11 mouse cellular contexts compared by ENCODE assay signal in genomic region chr4:129441145-129441544, GRCm38 (mm10). TPM values are rescaled to one million over a fixed set of nuclear protein-coding genes. Genes with fewer than 3 reads are reported as not detected.
A peak's percentile ranks its signal among the peaks of the same experiment; 100 is the strongest.
DNase-seq lines count a peak whose midpoint lies in the region; ATAC-seq and TF ChIP-seq lines count a peak whose summit lies in the region.
"Had no signal": no experiment of that assay in that cellular context is flagged by ENCODE, and none has a peak within 500 bp of the region (broad histone marks: within the 10 kb centered on the region; RNA-seq: fewer than 3 reads in every experiment).

No protein-coding gene starts in this region.

- TF ChIP-seq POLR2A in lung, adult 2 months (IDR thresholded peaks at IDR 0.05; ENCODE audit: borderline replicate concordance, extremely low read depth, low read depth, low read length), result no peak

- peaks cover 32% of the 10 kb centered on the region for H3K27me3 ChIP-seq in lung, embryonic 14.5 days (ENCODE audit: insufficient read depth, low read length)
- H3K27me3 ChIP-seq in forebrain, embryonic 15.5 days, result peaks cover 23% of the 10 kb centered on the region
- H3K27me3 ChIP-seq in neural tube, embryonic 15.5 days (replicated peaks), result peaks cover 33% of the 10 kb centered on the region

- H3K9me3 ChIP-seq in lung, embryonic 14.5 days (ENCODE audit: low read depth, low read length), result no peaks in the 10 kb centered on the region
- H3K9me3 ChIP-seq in forebrain, embryonic 15.5 days, result no peaks in the 10 kb centered on the region
- H3K9me3 ChIP-seq in neural tube, embryonic 15.5 days (replicated peaks), result no peaks in the 10 kb centered on the region

- no peak overlapping the region for H3K9ac ChIP-seq in lung, embryonic 14.5 days
- H3K9ac ChIP-seq in forebrain, embryonic 15.5 days (replicated peaks), result no peak overlapping the region
- no peak overlapping the region for H3K9ac ChIP-seq in neural tube, embryonic 15.5 days (replicated peaks)

- H3K36me3 ChIP-seq in lung, embryonic 14.5 days (ENCODE audit: insufficient read depth), result no peaks in the 10 kb centered on the region
- H3K36me3 ChIP-seq in forebrain, embryonic 15.5 days, result no peaks in the 10 kb centered on the region
- H3K36me3 ChIP-seq in neural tube, embryonic 15.5 days, result no peaks in the 10 kb centered on the region

- TF ChIP-seq CTCF in lung, embryonic 14.5 days (IDR thresholded peaks at IDR 0.05; ENCODE audit: low read depth), result no peak
- no peak for TF ChIP-seq CTCF in lung, adult 2 months (IDR thresholded peaks at IDR 0.05; ENCODE audit: insufficient read depth, low read length)

- 29% methylated on average over 6 of the region's 6 CpGs for WGBS in lung, embryonic 14.5 days
- 31% methylated on average over 6 of the region's 6 CpGs for WGBS in lung, adult 2 months
- WGBS in forebrain, embryonic 15.5 days, result 31% methylated on average over 6 of the region's 6 CpGs
- WGBS in neural tube, embryonic 15.5 days, result 32% methylated on average over 6 of the region's 6 CpGs

- no peak for DNase-seq in lung, embryonic 14.5 days
- no peak for DNase-seq in lung, adult 2 months
- DNase-seq in kidney, postnatal 14 days, result peak; percentile 39
- no peak for DNase-seq in gastrocnemius, adult 18-20 months (ENCODE audit: low spot score)
- DNase-seq in layer of hippocampus, adult 18-20 months (ENCODE audit: low spot score in 2 of 2), result no peak

- H3K4me1 ChIP-seq in lung, embryonic 14.5 days (ENCODE audit: insufficient read depth), result no peaks in the 10 kb centered on the region
- H3K4me1 ChIP-seq in lung, adult 2 months (ENCODE audit: control insufficient read depth, insufficient read depth, low read length), result peaks cover 2% of the 10 kb centered on the region; the same call in 1 of the 2 replicates
- peaks cover 10% of the 10 kb centered on the region for H3K4me1 ChIP-seq in forebrain, embryonic 15.5 days
- peaks cover 19% of the 10 kb centered on the region; the same call in 1 of the 2 replicates for H3K4me1 ChIP-seq in neural tube, embryonic 15.5 days

- peak overlapping the region; percentile 62 for H3K4me2 ChIP-seq in lung, embryonic 14.5 days
- H3K4me2 ChIP-seq in forebrain, embryonic 15.5 days (replicated peaks), result peak overlapping the region; percentile 54; the same call in 1 of the 2 replicates
- peak overlapping the region; percentile 83 for H3K4me2 ChIP-seq in neural tube, embryonic 15.5 days

- ATAC-seq in lung, embryonic 14.5 days (ENCODE audit: insufficient read depth), result no peak
- ATAC-seq in forebrain, embryonic 15.5 days (replicated peaks), result no peak
- ATAC-seq in neural tube, embryonic 15.5 days (ENCODE audit: low FRiP score), result no peak; the same call in 1 of the 2 replicates
- ATAC-seq in erythroid progenitor cell, adult 5-6 weeks (replicated peaks; ENCODE audit: low FRiP score, poor library complexity, severe bottlenecking), result no peak

- H3K27ac ChIP-seq in lung, embryonic 14.5 days (ENCODE audit: low read depth), result no peak overlapping the region
- H3K27ac ChIP-seq in forebrain, embryonic 15.5 days (replicated peaks), result no peak overlapping the region
- no peak overlapping the region for H3K27ac ChIP-seq in neural tube, embryonic 15.5 days (replicated peaks)
- H3K27ac ChIP-seq: left cerebral cortex, adult 2 months had no signal

- 0 out of 2 replicates have a peak overlapping the region, but pooled peaks have one; percentile 43 for H3K4me3 ChIP-seq in lung, embryonic 14.5 days (ENCODE audit: low read depth, low read length)
- no peak overlapping the region for H3K4me3 ChIP-seq in lung, adult 2 months (replicated peaks; ENCODE audit: extremely low read depth, low read depth, low read length)
- H3K4me3 ChIP-seq in forebrain, embryonic 15.5 days, result peak overlapping the region; percentile 51
- H3K4me3 ChIP-seq in neural tube, embryonic 15.5 days (replicated peaks), result peak overlapping the region; percentile 70

RNA-seq across cellular contexts. Expression of gene Zbtb8b, which starts 0.5 kb away (rescaled TPM):
- 1.3 and 2.8 TPM in 2 replicates for polyA plus RNA-seq in lung, embryonic 14.5 days (2014; fragmentation: Nextera tagmentation; extraction: Ambion mirVana)
- 0.12 and 0.14 TPM in 2 replicates for polyA plus RNA-seq in lung, adult 2 months (2012; rRNA removed)
- 7.3 and 7.5 TPM in 2 replicates for polyA plus RNA-seq in forebrain, embryonic 15.5 days (2015; fragmentation: Nextera tagmentation; extraction: Ambion mirVana)
- polyA plus RNA-seq in neural tube, embryonic 15.5 days (2015; fragmentation: Nextera tagmentation; extraction: Ambion mirVana), result 14.2 and 15.8 TPM in 2 replicates
- not detected for total RNA-seq in gastrocnemius, adult 18-20 months (2021)
- not detected in 2 replicates for total RNA-seq in erythroid progenitor cell, adult 5-6 weeks (2015; ENCODE audit: low replicate concordance)
- total RNA-seq in erythroid progenitor cell, adult 5-6 weeks (2017; ENCODE audit: low replicate concordance), result not detected in 2 replicates
- 1 to 10 TPM; 5.3 to 6.0 TPM for total RNA-seq in layer of hippocampus, adult 18-20 months (2021)
- total RNA-seq: neutrophil, adult 5-6 weeks had no signal

RNA-seq across cellular contexts. Expression of gene Bsdc1, which starts 20.2 kb away (rescaled TPM):
- polyA plus RNA-seq in lung, embryonic 14.5 days (2014; fragmentation: Nextera tagmentation; extraction: Ambion mirVana), result 20.5 and 20.9 TPM in 2 replicates
- polyA plus RNA-seq in lung, adult 2 months (2012; rRNA removed), result 18.9 and 28.4 TPM in 2 replicates
- polyA plus RNA-seq in forebrain, embryonic 15.5 days (2015; fragmentation: Nextera tagmentation; extraction: Ambion mirVana), result 41.6 and 42.7 TPM in 2 replicates
- 32.7 and 34.0 TPM in 2 replicates for polyA plus RNA-seq in neural tube, embryonic 15.5 days (2015; fragmentation: Nextera tagmentation; extraction: Ambion mirVana)
- 10 to 100 TPM; 36.4 to 41.2 TPM for total RNA-seq in gastrocnemius, adult 18-20 months (2021)
- 127 and 193 TPM in 2 replicates for total RNA-seq in erythroid progenitor cell, adult 5-6 weeks (2015; ENCODE audit: low replicate concordance)
- 200 and 208 TPM in 2 replicates for total RNA-seq in erythroid progenitor cell, adult 5-6 weeks (2017; ENCODE audit: low replicate concordance)
- total RNA-seq in layer of hippocampus, adult 18-20 months (2021), result 10 to 100 TPM; 63.0 to 63.5 TPM

RNA-seq across cellular contexts. Expression of gene Tssk3, which starts 49.7 kb away (rescaled TPM):
- not detected in 2 replicates for polyA plus RNA-seq in lung, embryonic 14.5 days (2014; fragmentation: Nextera tagmentation; extraction: Ambion mirVana)
- polyA plus RNA-seq in lung, adult 2 months (2012; rRNA removed), result 0.12 TPM in 1 of 2 replicates, not detected in the other
- 0.34 TPM in 1 of 2 replicates, not detected in the other for polyA plus RNA-seq in forebrain, embryonic 15.5 days (2015; fragmentation: Nextera tagmentation; extraction: Ambion mirVana)
- 0.19 and 0.27 TPM in 2 replicates for polyA plus RNA-seq in neural tube, embryonic 15.5 days (2015; fragmentation: Nextera tagmentation; extraction: Ambion mirVana)
- not detected for total RNA-seq in gastrocnemius, adult 18-20 months (2021)
- not detected in 2 replicates for total RNA-seq in erythroid progenitor cell, adult 5-6 weeks (2015; ENCODE audit: low replicate concordance)
- total RNA-seq in erythroid progenitor cell, adult 5-6 weeks (2017; ENCODE audit: low replicate concordance), result not detected in 2 replicates
- not detected for total RNA-seq in layer of hippocampus, adult 18-20 months (2021)
- total RNA-seq: left cerebral cortex, adult 2 months; MEL; neutrophil, adult 5-6 weeks had no signal

RNA-seq across cellular contexts. Expression of gene Fam229a, which starts 49.8 kb away (rescaled TPM):
- polyA plus RNA-seq in lung, embryonic 14.5 days (2014; fragmentation: Nextera tagmentation; extraction: Ambion mirVana), result not detected in 2 replicates
- polyA plus RNA-seq in lung, adult 2 months (2012; rRNA removed), result 0.80 and 1.1 TPM in 2 replicates
- polyA plus RNA-seq in forebrain, embryonic 15.5 days (2015; fragmentation: Nextera tagmentation; extraction: Ambion mirVana), result 0.61 TPM in 1 of 2 replicates, not detected in the other
- polyA plus RNA-seq in neural tube, embryonic 15.5 days (2015; fragmentation: Nextera tagmentation; extraction: Ambion mirVana), result 0.38 and 0.93 TPM in 2 replicates
- total RNA-seq in gastrocnemius, adult 18-20 months (2021), result not detected
- 7.5 TPM in 1 of 2 replicates, not detected in the other for total RNA-seq in erythroid progenitor cell, adult 5-6 weeks (2015; ENCODE audit: low replicate concordance)
- total RNA-seq in erythroid progenitor cell, adult 5-6 weeks (2017; ENCODE audit: low replicate concordance), result not detected in 2 replicates
- total RNA-seq in layer of hippocampus, adult 18-20 months (2021), result not detected
- total RNA-seq: MEL; neutrophil, adult 5-6 weeks had no signal
